Mouse (Mus musculus): ENCODE results near the gene Slc35d3. TPM values are rescaled to one million over a fixed set of nuclear protein-coding genes. Genes with fewer than 3 reads are reported as not detected.

Slc35d3 gene
- 2.8 and 4.6 TPM in 2 replicates for polyA plus RNA-seq (2012; rRNA removed)

DNA sequence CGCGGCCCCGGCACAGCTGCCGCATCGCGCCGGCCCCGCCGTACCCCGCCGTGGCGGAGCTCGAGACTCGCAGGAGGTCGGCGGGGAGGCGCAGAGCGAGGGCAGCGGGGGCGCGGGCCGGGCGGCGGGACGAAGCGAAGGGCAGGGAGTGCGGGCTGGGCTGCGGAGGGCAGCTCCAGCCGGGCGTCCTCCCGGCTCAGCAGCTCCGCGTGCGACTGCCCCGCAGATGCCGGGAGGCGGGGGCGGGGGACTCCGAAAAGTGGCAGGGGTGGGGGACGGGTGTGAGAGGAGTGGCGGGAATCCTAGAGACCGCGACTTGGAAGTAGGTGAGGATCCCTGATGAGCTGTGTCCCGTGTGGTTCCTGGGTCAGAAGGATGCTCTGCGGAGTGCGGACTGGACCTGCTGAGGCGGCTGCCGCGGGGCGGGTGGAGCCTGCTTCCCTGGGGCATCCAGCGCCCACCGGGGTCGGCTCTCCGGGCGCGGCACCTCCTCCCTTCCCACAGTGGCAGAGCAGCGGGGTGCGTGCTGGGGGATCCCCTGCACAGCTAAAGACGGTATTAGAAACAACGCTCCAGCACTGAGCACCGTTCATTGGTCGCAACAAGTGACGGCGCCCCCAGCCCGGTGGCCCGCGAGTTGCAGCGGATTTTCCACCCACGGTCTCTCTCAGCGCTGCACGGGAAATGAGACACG, at the start of gene Slc35d3:
Gene Slc35d3, minus strand, starts transcription at position 462 of the 694 bp plus-strand sequence.

Other genes starting within 250 kb of the Slc35d3 start
- gene Il22ra2, start 229.5 kb downstream of the Slc35d3 start, polyA plus RNA-seq (2012; rRNA removed) = not detected in 2 replicates
- gene Il20ra, start 138.9 kb downstream of the Slc35d3 start, polyA plus RNA-seq (2012; rRNA removed) = 0.27 and 0.47 TPM in 2 replicates
- gene Pex7, start 56.2 kb upstream of the Slc35d3 start, polyA plus RNA-seq (2012; rRNA removed) = 29.2 and 35.2 TPM in 2 replicates
- 3.6 and 3.7 TPM in 2 replicates for gene Map3k5, start 83.0 kb upstream of the Slc35d3 start, polyA plus RNA-seq (2012; rRNA removed)